In the genomic region with DNA sequence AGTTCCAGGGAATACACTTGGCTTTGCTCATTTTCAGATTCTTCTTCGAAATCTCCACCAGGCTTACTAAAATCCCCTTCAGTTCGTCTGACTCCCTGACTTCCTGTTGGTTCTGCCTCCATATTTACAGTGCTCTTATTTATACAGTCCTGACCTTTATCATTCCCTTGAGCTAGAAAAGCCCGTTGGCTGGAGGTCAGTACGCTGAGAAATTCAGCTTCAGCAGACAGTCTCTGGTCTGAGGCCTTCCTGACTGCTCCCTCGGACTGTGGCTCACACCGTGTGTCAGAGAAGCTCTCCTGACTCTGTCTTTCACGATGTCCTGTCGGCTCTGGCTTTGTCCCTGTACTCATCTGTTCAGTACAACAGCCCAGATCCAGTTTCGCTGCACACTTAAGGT, we compare ENCODE assay signal across 20 mouse cellular contexts. TPM values are rescaled to one million over a fixed set of nuclear protein-coding genes. Genes with fewer than 3 reads are reported as not detected.
A peak's percentile ranks its signal among the peaks of the same experiment; 100 is the strongest.
DNase-seq lines count a peak whose midpoint lies in the region; ATAC-seq and TF ChIP-seq lines count a peak whose summit lies in the region.
"Had no signal": no experiment of that assay in that cellular context is flagged by ENCODE, and none has a peak within 500 bp of the region (broad histone marks: within the 10 kb centered on the region; RNA-seq: fewer than 3 reads in every experiment).

No protein-coding gene starts in this region.

- peak; percentile 33 for DNase-seq in kidney, postnatal 0 days (ENCODE audit: low spot score)
- no peak for DNase-seq in kidney, adult 8-10 months
- peak; percentile 3 for DNase-seq in adrenal gland, postnatal 25 days
- peak; percentile 11 for DNase-seq in liver
- DNase-seq in forebrain, postnatal 0 days = no peak
- no peak for DNase-seq in heart, postnatal 36 days
- DNase-seq: cerebellum, adult 9-10 months; gastrocnemius, postnatal 25 days; heart, postnatal 10 days; layer of hippocampus, adult 9-11 months; spleen, adult 18-20 months had no signal

- ATAC-seq in kidney, postnatal 0 days (replicated peaks; ENCODE audit: low FRiP score, low read depth) = no peak
- ATAC-seq in megakaryocyte progenitor cell, adult 5-6 weeks (replicated peaks; ENCODE audit: poor library complexity) = no peak
- no peak for ATAC-seq in forebrain, postnatal 0 days
- ATAC-seq: intestine, embryonic 16.5 days had no signal

- 45% methylated on average over 9 of the region's 9 CpGs for WGBS in kidney, postnatal 0 days
- WGBS in forebrain, postnatal 0 days = 85% methylated on average over 9 of the region's 9 CpGs

- H3K4me3 ChIP-seq in kidney, postnatal 0 days (replicated peaks; ENCODE audit: low read depth, low read length) = no peak overlapping the region
- no peak overlapping the region for H3K4me3 ChIP-seq in forebrain, postnatal 0 days (ENCODE audit: low read depth, low read length)
- H3K4me3 ChIP-seq: embryonic facial prominence, embryonic 15.5 days; forebrain, embryonic 10.5 days; hindbrain, embryonic 15.5 days; limb, embryonic 12.5 days; stomach, embryonic 15.5 days had no signal

- 0 out of 2 replicates have a peak overlapping the region, but pooled peaks have one; percentile 1 for H3K27ac ChIP-seq in kidney, postnatal 0 days
- no peak overlapping the region for H3K27ac ChIP-seq in forebrain, postnatal 0 days (ENCODE audit: low read depth, low read length)
- H3K27ac ChIP-seq: embryonic facial prominence, embryonic 15.5 days; forebrain, embryonic 10.5 days; hindbrain, embryonic 15.5 days; limb, embryonic 12.5 days; stomach, embryonic 15.5 days had no signal

- H3K27me3 ChIP-seq in kidney, postnatal 0 days (ENCODE audit: insufficient read depth, low read length) = no peaks in the 10 kb centered on the region
- H3K27me3 ChIP-seq in forebrain, postnatal 0 days (ENCODE audit: insufficient read depth, low read length) = no peaks in the 10 kb centered on the region
- H3K27me3 ChIP-seq: embryonic facial prominence, embryonic 15.5 days; hindbrain, embryonic 15.5 days; limb, embryonic 12.5 days; stomach, embryonic 15.5 days had no signal

- H3K9me3 ChIP-seq in kidney, postnatal 0 days (replicated peaks; ENCODE audit: low read length) = no peaks in the 10 kb centered on the region
- no peaks in the 10 kb centered on the region for H3K9me3 ChIP-seq in forebrain, postnatal 0 days (ENCODE audit: low read length)
- H3K9me3 ChIP-seq: embryonic facial prominence, embryonic 15.5 days; forebrain, embryonic 10.5 days; G1E; hindbrain, embryonic 15.5 days; limb, embryonic 12.5 days; stomach, embryonic 15.5 days had no signal

- H3K4me1 ChIP-seq in kidney, postnatal 0 days (replicated peaks; ENCODE audit: insufficient read depth, low read length) = no peaks in the 10 kb centered on the region; the same call in 1 of the 2 replicates
- H3K4me1 ChIP-seq in forebrain, postnatal 0 days (ENCODE audit: insufficient read depth) = no peaks in the 10 kb centered on the region
- H3K4me1 ChIP-seq: embryonic facial prominence, embryonic 15.5 days; forebrain, embryonic 10.5 days; hindbrain, embryonic 15.5 days; limb, embryonic 12.5 days; stomach, embryonic 15.5 days had no signal

- TF ChIP-seq CTCF in kidney, postnatal 0 days (IDR thresholded peaks at IDR 0.05; ENCODE audit: low read depth) = no peak
- TF ChIP-seq CTCF in forebrain, postnatal 0 days (IDR thresholded peaks at IDR 0.05; ENCODE audit: low read depth) = no peak

- H3K9ac ChIP-seq in kidney, postnatal 0 days (ENCODE audit: low read depth, low read length) = no peak overlapping the region
- no peak overlapping the region for H3K9ac ChIP-seq in forebrain, postnatal 0 days
- H3K9ac ChIP-seq: embryonic facial prominence, embryonic 15.5 days; hindbrain, embryonic 15.5 days; limb, embryonic 12.5 days; stomach, embryonic 15.5 days had no signal

- no peaks in the 10 kb centered on the region for H3K36me3 ChIP-seq in kidney, postnatal 0 days (ENCODE audit: insufficient read depth, low read length)
- H3K36me3 ChIP-seq in forebrain, postnatal 0 days (ENCODE audit: insufficient read depth) = no peaks in the 10 kb centered on the region
- H3K36me3 ChIP-seq: embryonic facial prominence, embryonic 15.5 days; forebrain, embryonic 10.5 days; hindbrain, embryonic 15.5 days; limb, embryonic 12.5 days; stomach, embryonic 15.5 days had no signal

- H3K4me2 ChIP-seq in kidney, postnatal 0 days (ENCODE audit: low read length) = no peak overlapping the region
- no peak overlapping the region for H3K4me2 ChIP-seq in forebrain, postnatal 0 days (ENCODE audit: low read depth)
- H3K4me2 ChIP-seq: embryonic facial prominence, embryonic 15.5 days; hindbrain, embryonic 15.5 days; limb, embryonic 12.5 days; stomach, embryonic 15.5 days had no signal

- intact Hi-C loops in heart, postnatal 36 days (cut with DNase I) = no loop called here

RNA-seq across cellular contexts. Expression of a gene that starts 42.2 kb away (rescaled TPM):
- polyA plus RNA-seq in kidney, postnatal 0 days (2015; fragmentation: Nextera tagmentation; extraction: Ambion mirVana) = 11.5 and 11.8 TPM in 2 replicates
- 13.5 and 16.4 TPM in 2 replicates for total RNA-seq in adrenal gland, postnatal 25 days (2021)
- 7.9 and 13.2 TPM in 2 replicates for total RNA-seq in megakaryocyte progenitor cell, adult 5-6 weeks (2015)
- total RNA-seq in megakaryocyte progenitor cell, adult 5-6 weeks (2017) = 13.3 and 14.2 TPM in 2 replicates
- 6.3 and 22.0 TPM in 2 replicates for total RNA-seq in forebrain, postnatal 0 days (2014; rRNA removed)
- polyA plus RNA-seq in forebrain, postnatal 0 days (2015; fragmentation: Nextera tagmentation; extraction: Ambion mirVana) = 4.9 and 7.6 TPM in 2 replicates
- total RNA-seq in heart, postnatal 36 days (2021) = 1 to 10 TPM; 6.7 to 8.6 TPM

RNA-seq across cellular contexts. Expression of a gene that starts 42.5 kb away (rescaled TPM):
- polyA plus RNA-seq in kidney, postnatal 0 days (2015; fragmentation: Nextera tagmentation; extraction: Ambion mirVana) = 160 and 161 TPM in 2 replicates
- 148 and 181 TPM in 2 replicates for total RNA-seq in adrenal gland, postnatal 25 days (2021)
- total RNA-seq in megakaryocyte progenitor cell, adult 5-6 weeks (2015) = 182 and 187 TPM in 2 replicates
- 118 and 134 TPM in 2 replicates for total RNA-seq in megakaryocyte progenitor cell, adult 5-6 weeks (2017)
- 179 and 182 TPM in 2 replicates for total RNA-seq in forebrain, postnatal 0 days (2014; rRNA removed)
- 96.4 and 114 TPM in 2 replicates for polyA plus RNA-seq in forebrain, postnatal 0 days (2015; fragmentation: Nextera tagmentation; extraction: Ambion mirVana)
- 100 to 1,000 TPM; 140 to 154 TPM for total RNA-seq in heart, postnatal 36 days (2021)

RNA-seq across cellular contexts. Expression of a gene that starts 48.7 kb away (rescaled TPM):
- 0.76 and 0.80 TPM in 2 replicates for polyA plus RNA-seq in kidney, postnatal 0 days (2015; fragmentation: Nextera tagmentation; extraction: Ambion mirVana)
- total RNA-seq in adrenal gland, postnatal 25 days (2021) = 0.33 TPM in 1 of 2 replicates, not detected in the other
- total RNA-seq in megakaryocyte progenitor cell, adult 5-6 weeks (2015) = not detected in 2 replicates
- not detected in 2 replicates for total RNA-seq in megakaryocyte progenitor cell, adult 5-6 weeks (2017)
- 1.0 and 1.5 TPM in 2 replicates for total RNA-seq in forebrain, postnatal 0 days (2014; rRNA removed)
- polyA plus RNA-seq in forebrain, postnatal 0 days (2015; fragmentation: Nextera tagmentation; extraction: Ambion mirVana) = 0.35 and 0.65 TPM in 2 replicates
- under 1 TPM; 0.65 to 0.92 TPM for total RNA-seq in heart, postnatal 36 days (2021)
- total RNA-seq: megakaryocyte-erythroid progenitor cell, adult 5-6 weeks had no signal
- polyA plus RNA-seq: G1E had no signal

Comparison
In these comparisons a context has a peak if more than half of its experiments do, and no peak if none do; other contexts are left out.
1. DNase-seq: peak in kidney, postnatal 0 days (single experiment), adrenal gland, postnatal 25 days (single experiment) and liver (single experiment); none in kidney, adult 8-10 months (0 of 2), forebrain, postnatal 0 days (single experiment) and heart, postnatal 36 days (0 of 2).